12 mouse cellular contexts compared by ENCODE assay signal in genomic region chr4:32509832-32510612, GRCm38 (mm10).
DNase-seq lines count a peak whose midpoint lies in the region; ATAC-seq and TF ChIP-seq lines count a peak whose summit lies in the region.
"Had no signal": no experiment of that assay in that cellular context is flagged by ENCODE, and none has a peak within 500 bp of the region (broad histone marks: within the 10 kb centered on the region; RNA-seq: fewer than 3 reads in every experiment).

No protein-coding gene starts in this region.

- H3K79me2 ChIP-seq in liver, adult 2 months (ENCODE audit: control insufficient read depth, insufficient read depth, low read length): no peaks in the 10 kb centered on the region; the same call in 1 of the 2 replicates

- no peaks in the 10 kb centered on the region for H3K27me3 ChIP-seq in liver, adult 2 months (ENCODE audit: control insufficient read depth, insufficient read depth, low read length)
- H3K27me3 ChIP-seq in liver, embryonic 11.5 days (replicated peaks; ENCODE audit: control insufficient read depth, insufficient read depth, low read length): no peaks in the 10 kb centered on the region
- H3K27me3 ChIP-seq in forebrain, embryonic 14.5 days (replicated peaks; ENCODE audit: control insufficient read depth, insufficient read depth, low read length): no peaks in the 10 kb centered on the region
- no peaks in the 10 kb centered on the region for H3K27me3 ChIP-seq in midbrain, embryonic 15.5 days (replicated peaks)

- 30% methylated on average over 9 of the region's 9 CpGs for WGBS in liver, adult 2 months
- 83% methylated on average over 9 of the region's 9 CpGs for WGBS in liver, embryonic 11.5 days
- WGBS in forebrain, embryonic 14.5 days: 7% methylated on average over 9 of the region's 9 CpGs
- WGBS in midbrain, embryonic 15.5 days: 50% methylated on average over 9 of the region's 9 CpGs

- no peaks in the 10 kb centered on the region for H3K36me3 ChIP-seq in liver, adult 2 months (ENCODE audit: control insufficient read depth, insufficient read depth, low read length)
- no peaks in the 10 kb centered on the region for H3K36me3 ChIP-seq in liver, embryonic 11.5 days (ENCODE audit: control insufficient read depth, insufficient read depth, low read length)
- H3K36me3 ChIP-seq in forebrain, embryonic 14.5 days (ENCODE audit: control insufficient read depth, insufficient read depth, low read length): no peaks in the 10 kb centered on the region
- H3K36me3 ChIP-seq in midbrain, embryonic 15.5 days (replicated peaks): no peaks in the 10 kb centered on the region

- H3K4me2 ChIP-seq in liver, embryonic 11.5 days: no peak overlapping the region
- H3K4me2 ChIP-seq in forebrain, embryonic 14.5 days (ENCODE audit: low read length): peak overlapping the region; percentile 13; the same call in 1 of the 2 replicates
- H3K4me2 ChIP-seq in midbrain, embryonic 15.5 days: no peak overlapping the region
- H3K4me2 ChIP-seq: lung, embryonic 14.5 days had no signal

- intact Hi-C loops in left cerebral cortex, postnatal 36 days (cut with DNase I): loop anchor here (5.0 kb wide), 1 partner anchor 48 kb away; no protein-coding TSS in a partner anchor

- ATAC-seq in liver, embryonic 11.5 days (replicated peaks; ENCODE audit: low FRiP score): no peak
- peak; percentile 66 for ATAC-seq in forebrain, embryonic 14.5 days
- peak; percentile 25; the same call in 1 of the 2 replicates for ATAC-seq in midbrain, embryonic 15.5 days (replicated peaks)
- ATAC-seq: inflammation-experienced regulatory T-cells, adult 6 months had no signal

- TF ChIP-seq CTCF in liver, adult 2 months (IDR thresholded peaks at IDR 0.05; ENCODE audit: low read depth, low read length): no peak

- no peaks in the 10 kb centered on the region for H3K9me3 ChIP-seq in liver, embryonic 11.5 days (ENCODE audit: control insufficient read depth, low read length)
- H3K9me3 ChIP-seq in forebrain, embryonic 14.5 days (replicated peaks; ENCODE audit: control insufficient read depth, low read length): no peaks in the 10 kb centered on the region
- no peaks in the 10 kb centered on the region for H3K9me3 ChIP-seq in midbrain, embryonic 15.5 days

- no peak overlapping the region; the same call in 1 of the 2 replicates for H3K9ac ChIP-seq in liver, adult 2 months (ENCODE audit: low read depth, low read length)
- no peak overlapping the region for H3K9ac ChIP-seq in liver, embryonic 11.5 days (ENCODE audit: low read depth, low read length)
- H3K9ac ChIP-seq in forebrain, embryonic 14.5 days (ENCODE audit: low read length): no peak overlapping the region
- H3K9ac ChIP-seq in midbrain, embryonic 15.5 days: no peak overlapping the region
- H3K9ac ChIP-seq: lung, embryonic 14.5 days had no signal

- peak; percentile 96 for DNase-seq in liver, adult 2 months (ENCODE audit: extremely low read depth, low read depth, low spot score)
- DNase-seq in liver, embryonic 11.5 days (ENCODE audit: low spot score): no peak
- peak; percentile 31 for DNase-seq in cerebellum, adult 11 months
- peak; percentile 89 for DNase-seq in forebrain, embryonic 14.5 days (ENCODE audit: low spot score)
- DNase-seq in embryo, embryonic 11 days: no peak
- DNase-seq in left cerebral cortex, postnatal 36 days (ENCODE audit: low spot score in 2 of 2): no peak
- no peak for DNase-seq in spleen, adult 12 weeks (ENCODE audit: low spot score)
- DNase-seq: lung, embryonic 14.5 days had no signal

- H3K4me3 ChIP-seq in liver, adult 2 months (ENCODE audit: insufficient read depth, low read depth, low read length): no peak overlapping the region
- no peak overlapping the region for H3K4me3 ChIP-seq in liver, embryonic 11.5 days (ENCODE audit: low read depth, low read length)
- H3K4me3 ChIP-seq in forebrain, embryonic 14.5 days (ENCODE audit: low read depth, low read length): no peak overlapping the region
- no peak overlapping the region for H3K4me3 ChIP-seq in midbrain, embryonic 15.5 days
- H3K4me3 ChIP-seq: erythroblast, embryonic 14.5 days; myocyte had no signal

- no peak for TF ChIP-seq POLR2A in liver, adult 2 months (IDR thresholded peaks at IDR 0.05; ENCODE audit: extremely low read depth, insufficient read depth, low read length)

- peaks cover 9% of the 10 kb centered on the region; the same call in 1 of the 2 replicates for H3K4me1 ChIP-seq in liver, adult 2 months (ENCODE audit: control insufficient read depth, insufficient read depth, low read length)
- no peaks in the 10 kb centered on the region for H3K4me1 ChIP-seq in liver, embryonic 11.5 days (replicated peaks; ENCODE audit: control insufficient read depth, insufficient read depth, low read length)
- H3K4me1 ChIP-seq in forebrain, embryonic 14.5 days (ENCODE audit: control insufficient read depth, insufficient read depth, low read length): peaks cover 41% of the 10 kb centered on the region
- H3K4me1 ChIP-seq in midbrain, embryonic 15.5 days: peaks cover 26% of the 10 kb centered on the region

- peak overlapping the region; percentile 83 for H3K27ac ChIP-seq in liver, adult 2 months (replicated peaks; ENCODE audit: insufficient read depth, low read depth, low read length)
- no peak overlapping the region for H3K27ac ChIP-seq in liver, embryonic 11.5 days (ENCODE audit: low read depth, low read length)
- H3K27ac ChIP-seq in forebrain, embryonic 14.5 days (ENCODE audit: low read depth, low read length): peak overlapping the region; percentile 65
- 0 out of 2 replicates have a peak overlapping the region, but pooled peaks have one; percentile 8 for H3K27ac ChIP-seq in midbrain, embryonic 15.5 days

Comparison
In these comparisons a context has a peak if more than half of its experiments do, and no peak if none do; other contexts are left out.
1. DNase-seq: peak in liver, adult 2 months (single experiment), cerebellum, adult 11 months (single experiment) and forebrain, embryonic 14.5 days (single experiment); none in liver, embryonic 11.5 days (single experiment), embryo, embryonic 11 days (single experiment), left cerebral cortex, postnatal 36 days (0 of 2) and spleen, adult 12 weeks (single experiment).